Mouse (Mus musculus): ENCODE data around the gene Tmem255b.

GRCm38 (mm10) chr8:13437531-13437930 is 2.5 kb downstream of the Tmem255b start:
- TF ChIP-seq CTCF (IDR thresholded peaks at IDR 0.05) (no peak), EP300 (IDR thresholded peaks at IDR 0.05) (no peak)
